Comparison of ENCODE assay signal across 7 mouse cellular contexts in genomic region chr10:24886008-24886407, GRCm38 (mm10). TPM values are rescaled to one million over a fixed set of nuclear protein-coding genes. Genes with fewer than 3 reads are reported as not detected.
DNase-seq lines count a peak whose midpoint lies in the region; ATAC-seq and TF ChIP-seq lines count a peak whose summit lies in the region.

No protein-coding gene starts in this region.

- H3K4me2 ChIP-seq in liver, embryonic 14.5 days (ENCODE audit: low read depth), result no peak overlapping the region

- H3K9ac ChIP-seq in liver, embryonic 14.5 days (replicated peaks), result no peak overlapping the region

- H3K4me3 ChIP-seq in E14TG2a.4 (replicated peaks; ENCODE audit: low read length), result no peak overlapping the region
- no peak overlapping the region for H3K4me3 ChIP-seq in liver, embryonic 14.5 days (ENCODE audit: insufficient read depth in 1 of 2, low read depth in 2 of 2, low read length in 2 of 2)

- 0 out of 2 replicates have a peak, but pooled peaks cover 6% of the 10 kb centered on the region for H3K4me1 ChIP-seq in E14TG2a.4 (replicated peaks; ENCODE audit: low read depth, low read length)
- H3K4me1 ChIP-seq in liver, embryonic 14.5 days (replicated peaks; ENCODE audit: control insufficient read depth in 2 of 2, insufficient read depth in 2 of 2, low read length in 1 of 2), result no peaks in the 10 kb centered on the region

- intact Hi-C loops in left cerebral cortex, postnatal 14 days (cut with DNase I), result no loop called here

- ATAC-seq in liver, embryonic 14.5 days (ENCODE audit: insufficient read depth), result no peak

- DNase-seq in left cerebral cortex, postnatal 14 days (ENCODE audit: low spot score in 2 of 2), result peak; percentile 16 to 18
- DNase-seq in left cerebral cortex, adult 8-10 months (ENCODE audit: low spot score in 2 of 2), result no peak
- DNase-seq in ZHBTc4 (ENCODE audit: low read depth, low spot score), result peak; percentile 84
- DNase-seq in liver, embryonic 14.5 days (ENCODE audit: low read depth in 3 of 3, low spot score in 3 of 3), result no peak
- no peak for DNase-seq in spleen, postnatal 4 days (ENCODE audit: low spot score in 2 of 2)
- DNase-seq in c-Kit-positive CD71-positive TER-119-positive erythroid progenitor cells, embryonic 14.5 days (ENCODE audit: low spot score), result no peak

- no peak for TF ChIP-seq EP300 in liver, embryonic 14.5 days (IDR thresholded peaks at IDR 0.05; ENCODE audit: low read depth)

- peak; percentile 61 for TF ChIP-seq CTCF in E14TG2a.4 (conservative IDR thresholded peaks at IDR 0.05; ENCODE audit: low read length)
- TF ChIP-seq CTCF in liver, embryonic 14.5 days (IDR thresholded peaks at IDR 0.05; ENCODE audit: low read depth), result peak; percentile 67

- no peak overlapping the region for H3K27ac ChIP-seq in liver, embryonic 14.5 days

- H3K9me3 ChIP-seq in E14TG2a.4 (ENCODE audit: low read length), result no peaks in the 10 kb centered on the region
- no peaks in the 10 kb centered on the region for H3K9me3 ChIP-seq in liver, embryonic 14.5 days (ENCODE audit: control insufficient read depth, low read length)

- H3K36me3 ChIP-seq in E14TG2a.4 (ENCODE audit: insufficient read depth, low read length), result peaks cover 94% of the 10 kb centered on the region
- H3K36me3 ChIP-seq in liver, embryonic 14.5 days (replicated peaks; ENCODE audit: control insufficient read depth, insufficient read depth, low read depth), result peaks cover 38% of the 10 kb centered on the region

- no peaks in the 10 kb centered on the region for H3K27me3 ChIP-seq in E14TG2a.4 (ENCODE audit: insufficient read depth, low read length)
- H3K27me3 ChIP-seq in liver, embryonic 14.5 days (ENCODE audit: control insufficient read depth, insufficient read depth, low read length), result no peaks in the 10 kb centered on the region

- 73% methylated on average over 9 of the region's 9 CpGs for WGBS in liver, embryonic 14.5 days (ENCODE audit: insufficient replicate concordance)

RNA-seq across cellular contexts. Expression of gene Med23, which starts 16.2 kb away (rescaled TPM):
- 10 to 100 TPM; 29.3 to 41.2 TPM for total RNA-seq in left cerebral cortex, postnatal 14 days (2021)
- 10 to 100 TPM; 31.1 to 42.3 (median 33.2) TPM for total RNA-seq in left cerebral cortex, adult 8-10 months (2022)
- 7.3 and 7.4 TPM in 2 replicates for polyA plus RNA-seq in liver, embryonic 14.5 days (2012; rRNA removed)
- 6.2 and 6.5 TPM in 2 replicates for polyA plus RNA-seq in liver, embryonic 14.5 days (2014; fragmentation: Nextera tagmentation; extraction: Ambion mirVana)

RNA-seq across cellular contexts. Expression of gene Arg1, which starts 41.3 kb away (rescaled TPM):
- total RNA-seq in left cerebral cortex, postnatal 14 days (2021), result not detected
- total RNA-seq in left cerebral cortex, adult 8-10 months (2022), result under 1 TPM in 3 of 4 experiments, not detected in 1; 0.23 to 0.65 (median 0.35) TPM
- 4.6 and 7.9 TPM in 2 replicates for polyA plus RNA-seq in liver, embryonic 14.5 days (2012; rRNA removed)
- polyA plus RNA-seq in liver, embryonic 14.5 days (2014; fragmentation: Nextera tagmentation; extraction: Ambion mirVana), result 21.7 and 25.2 TPM in 2 replicates

RNA-seq across cellular contexts. Expression of gene Enpp3, which starts 43.4 kb away (rescaled TPM):
- total RNA-seq in left cerebral cortex, postnatal 14 days (2021), result under 1 TPM; 0.63 to 0.94 TPM
- total RNA-seq in left cerebral cortex, adult 8-10 months (2022), result 1 to 10 TPM in 2 of 4 experiments, under 1 TPM in 2; 0.58 to 1.1 (median 0.84) TPM
- 1.9 and 2.2 TPM in 2 replicates for polyA plus RNA-seq in liver, embryonic 14.5 days (2012; rRNA removed)
- 3.2 and 3.4 TPM in 2 replicates for polyA plus RNA-seq in liver, embryonic 14.5 days (2014; fragmentation: Nextera tagmentation; extraction: Ambion mirVana)

Comparison
In these comparisons a context has a peak if more than half of its experiments do, and no peak if none do; other contexts are left out.
1. DNase-seq: peak in left cerebral cortex, postnatal 14 days (2 of 2) and ZHBTc4 (single experiment); none in left cerebral cortex, adult 8-10 months (0 of 2), liver, embryonic 14.5 days (0 of 3), spleen, postnatal 4 days (0 of 2) and c-Kit-positive CD71-positive TER-119-positive erythroid progenitor cells, embryonic 14.5 days (single experiment).